ENCODE assay signal across 7 mouse cellular contexts in the genomic region with DNA sequence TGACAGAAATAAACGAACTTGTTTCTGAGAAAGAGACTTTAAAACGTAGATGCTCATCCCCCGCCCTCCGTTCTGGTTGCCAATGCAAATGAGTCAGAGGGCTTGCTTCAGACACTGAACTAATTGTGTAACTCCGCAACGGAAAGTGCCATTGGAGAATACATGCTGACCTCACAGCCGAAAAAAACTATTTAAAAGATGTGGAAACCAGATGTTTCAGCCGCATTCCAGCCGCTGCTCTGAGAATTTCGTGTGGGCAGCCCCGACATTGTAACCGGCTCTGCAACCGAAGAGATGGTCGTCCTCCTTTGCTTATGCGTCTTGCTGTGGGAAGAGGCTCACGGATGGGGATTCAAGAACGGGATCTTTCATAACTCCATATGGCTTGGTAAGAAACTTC. TPM values are rescaled to one million over a fixed set of nuclear protein-coding genes. Genes with fewer than 3 reads are reported as not detected.
DNase-seq lines count a peak whose midpoint lies in the region; ATAC-seq and TF ChIP-seq lines count a peak whose summit lies in the region.

A gene (plus strand): TSS at position 128 of the 400 bp plus-strand sequence.

- H3K9ac ChIP-seq in heart, embryonic 12.5 days = peak within 1 kb of the TSS; percentile 52; the same call in 1 of the 2 replicates
- peak within 1 kb of the TSS; percentile 14; the same call in 1 of the 2 replicates for H3K9ac ChIP-seq in kidney, embryonic 15.5 days
- peak within 1 kb of the TSS; percentile 58 for H3K9ac ChIP-seq in limb, embryonic 14.5 days (ENCODE audit: low read depth, low read length, severe bottlenecking)
- peak within 1 kb of the TSS; percentile 47 for H3K9ac ChIP-seq in midbrain, embryonic 13.5 days (replicated peaks)

- H3K4me2 ChIP-seq in heart, embryonic 12.5 days = peak within 1 kb of the TSS; percentile 73
- peak within 1 kb of the TSS; percentile 80 for H3K4me2 ChIP-seq in kidney, embryonic 15.5 days
- peak within 1 kb of the TSS; percentile 46 for H3K4me2 ChIP-seq in limb, embryonic 14.5 days (replicated peaks; ENCODE audit: low read depth, low read length, severe bottlenecking)
- H3K4me2 ChIP-seq in midbrain, embryonic 13.5 days (replicated peaks) = peak within 1 kb of the TSS; percentile 61

- H3K27ac ChIP-seq in heart, embryonic 12.5 days (ENCODE audit: poor library complexity, severe bottlenecking) = no peak within 1 kb of the TSS
- H3K27ac ChIP-seq in kidney, embryonic 15.5 days = no peak within 1 kb of the TSS
- H3K27ac ChIP-seq in limb, embryonic 14.5 days (replicated peaks; ENCODE audit: low read depth, low read length) = peak within 1 kb of the TSS; percentile 73
- no peak within 1 kb of the TSS for H3K27ac ChIP-seq in midbrain, embryonic 13.5 days

- H3K36me3 ChIP-seq in heart, embryonic 12.5 days = no peaks in the 10 kb centered on the region
- no peaks in the 10 kb centered on the region for H3K36me3 ChIP-seq in kidney, embryonic 15.5 days
- no peaks in the 10 kb centered on the region for H3K36me3 ChIP-seq in limb, embryonic 14.5 days (ENCODE audit: control insufficient read depth, insufficient read depth, low read length)
- H3K36me3 ChIP-seq in midbrain, embryonic 13.5 days = no peaks in the 10 kb centered on the region
- no peaks in the 10 kb centered on the region for H3K36me3 ChIP-seq in splenic B cell, adult 2 months (ENCODE audit: control insufficient read depth, insufficient read depth, low read length, poor library complexity, severe bottlenecking)

- no peaks in the 10 kb centered on the region for H3K9me3 ChIP-seq in heart, embryonic 12.5 days (replicated peaks)
- no peaks in the 10 kb centered on the region for H3K9me3 ChIP-seq in kidney, embryonic 15.5 days (replicated peaks)
- H3K9me3 ChIP-seq in limb, embryonic 14.5 days (ENCODE audit: control insufficient read depth, low read length) = no peaks in the 10 kb centered on the region
- H3K9me3 ChIP-seq in midbrain, embryonic 13.5 days = no peaks in the 10 kb centered on the region

- H3K4me1 ChIP-seq in heart, embryonic 12.5 days (replicated peaks) = 0 out of 2 replicates have a peak, but pooled peaks cover 5% of the 10 kb centered on the region
- peaks cover 24% of the 10 kb centered on the region for H3K4me1 ChIP-seq in kidney, embryonic 15.5 days
- H3K4me1 ChIP-seq in limb, embryonic 14.5 days (ENCODE audit: control insufficient read depth, insufficient read depth, low read length) = peaks cover 18% of the 10 kb centered on the region
- peaks cover 16% of the 10 kb centered on the region for H3K4me1 ChIP-seq in midbrain, embryonic 13.5 days (replicated peaks)

- DNase-seq in brain, adult 2 months (ENCODE audit: low read depth, low spot score) = peak; percentile 80
- peak; percentile 79 for DNase-seq in fibroblast of lung, adult 2 months (ENCODE audit: low read depth)
- peak; percentile 91 for DNase-seq in limb, embryonic 14.5 days (ENCODE audit: low spot score)
- DNase-seq in splenic B cell, adult 2 months (ENCODE audit: low read depth, low spot score) = peak; percentile 13

- WGBS in heart, embryonic 12.5 days = 2% methylated on average over 17 of the region's 17 CpGs
- WGBS in kidney, embryonic 15.5 days = under 1% methylated on average over 17 of the region's 17 CpGs
- under 1% methylated on average over 17 of the region's 17 CpGs for WGBS in limb, embryonic 14.5 days
- under 1% methylated on average over 17 of the region's 17 CpGs for WGBS in midbrain, embryonic 13.5 days

- peak within 1 kb of the TSS; percentile 49 for H3K4me3 ChIP-seq in heart, embryonic 12.5 days
- H3K4me3 ChIP-seq in kidney, embryonic 15.5 days (replicated peaks) = peak within 1 kb of the TSS; percentile 51
- peak within 1 kb of the TSS; percentile 46 for H3K4me3 ChIP-seq in limb, embryonic 14.5 days (replicated peaks; ENCODE audit: low read length)
- peak within 1 kb of the TSS; percentile 41 for H3K4me3 ChIP-seq in midbrain, embryonic 13.5 days (replicated peaks)

- 0 out of 2 replicates have a peak, but pooled peaks have one; percentile 36 for ATAC-seq in heart, embryonic 12.5 days (ENCODE audit: insufficient number of reproducible peaks, low FRiP score)
- ATAC-seq in kidney, embryonic 15.5 days (replicated peaks; ENCODE audit: low FRiP score) = no peak
- ATAC-seq in limb, embryonic 14.5 days (ENCODE audit: low FRiP score, low read depth) = peak; percentile 74
- no peak for ATAC-seq in midbrain, embryonic 13.5 days

- no peak for TF ChIP-seq POLR2A in limb, embryonic 14.5 days (IDR thresholded peaks at IDR 0.05; ENCODE audit: borderline replicate concordance, extremely low read depth, insufficient read depth, insufficient read length)

- H3K27me3 ChIP-seq in heart, embryonic 12.5 days (replicated peaks) = 0 out of 2 replicates have a peak, but pooled peaks cover 3% of the 10 kb centered on the region
- H3K27me3 ChIP-seq in kidney, embryonic 15.5 days = no peaks in the 10 kb centered on the region
- no peaks in the 10 kb centered on the region for H3K27me3 ChIP-seq in limb, embryonic 14.5 days (ENCODE audit: control insufficient read depth, insufficient read depth, low read length)
- H3K27me3 ChIP-seq in midbrain, embryonic 13.5 days = no peaks in the 10 kb centered on the region; the same call in 1 of the 2 replicates
- H3K27me3 ChIP-seq in splenic B cell, adult 2 months (ENCODE audit: control insufficient read depth, insufficient read depth, low read length, poor library complexity, severe bottlenecking) = no peaks in the 10 kb centered on the region; the same call in 1 of the 2 replicates

RNA-seq across cellular contexts. Expression of the gene that starts here (rescaled TPM):
- polyA plus RNA-seq in heart, embryonic 12.5 days (2016; fragmentation: Nextera tagmentation; extraction: Ambion mirVana) = 4.9 and 5.7 TPM in 2 replicates
- 8.2 and 9.5 TPM in 2 replicates for polyA plus RNA-seq in kidney, embryonic 15.5 days (2015; fragmentation: Nextera tagmentation; extraction: Ambion mirVana)
- 18.8 and 20.8 TPM in 2 replicates for polyA plus RNA-seq in limb, embryonic 14.5 days (2012; rRNA removed)
- polyA plus RNA-seq in limb, embryonic 14.5 days (2014; fragmentation: Nextera tagmentation; extraction: Ambion mirVana) = 29.3 and 34.7 TPM in 2 replicates
- polyA plus RNA-seq in midbrain, embryonic 13.5 days (2015; fragmentation: Nextera tagmentation; extraction: Ambion mirVana) = 6.2 and 6.8 TPM in 2 replicates

Comparison
In these comparisons a context has a peak if more than half of its experiments do, and no peak if none do; other contexts are left out.
1. DNase-seq: peak in every context shown above with its lines; median percentile 91 in limb, embryonic 14.5 days; 80 in brain, adult 2 months; 79 in fibroblast of lung, adult 2 months; 13 in splenic B cell, adult 2 months.
2. ATAC-seq: peak in heart, embryonic 12.5 days (single experiment) and limb, embryonic 14.5 days (single experiment); none in kidney, embryonic 15.5 days (single experiment) and midbrain, embryonic 13.5 days (single experiment).
3. Peak in every context shown above with its lines, with median percentiles within 50 percentile points of each other: H3K4me2 ChIP-seq, H3K4me3 ChIP-seq and H3K9ac ChIP-seq.